Mouse (Mus musculus): Measurements from ENCODE around the gene Ano8. TPM values are rescaled to one million over a fixed set of nuclear protein-coding genes. Genes with fewer than 3 reads are reported as not detected.

Gene Ano8
- total and polyA plus RNA-seq, 3 experiments: 1.1 to 2.1 (median 1.5) TPM

DNA sequence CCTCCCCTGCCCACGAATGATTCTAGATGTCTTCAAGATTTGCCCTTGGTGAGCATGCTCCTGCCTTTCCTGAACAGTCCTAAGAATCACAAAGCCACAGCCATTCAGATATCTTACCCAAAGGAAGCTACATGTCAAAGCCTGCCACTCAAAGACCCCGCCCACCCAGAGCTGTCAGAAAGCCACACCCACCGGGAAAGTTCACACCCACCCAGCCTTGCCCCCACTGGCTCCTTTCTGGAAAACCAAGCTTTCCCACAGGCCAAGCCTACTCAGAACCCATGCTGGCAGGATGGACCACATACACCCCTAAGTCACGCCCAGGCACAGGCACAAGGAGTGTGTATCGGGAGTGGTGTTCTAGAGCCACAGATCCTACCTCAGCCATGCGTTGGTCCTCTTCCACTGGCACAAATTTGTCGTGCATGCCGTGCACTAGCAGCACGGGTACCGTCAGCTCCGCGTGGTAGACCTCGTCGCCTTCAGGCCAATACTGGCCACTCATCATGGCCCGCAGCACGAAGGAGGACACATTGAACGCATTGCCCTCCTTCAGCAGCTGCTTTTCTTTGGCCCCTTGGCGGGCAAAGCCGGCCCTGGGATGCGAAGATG is 28.0 kb downstream of the Ano8 start:
- Histone ChIP-seq H3K4me1 (ENCODE audit: insufficient read depth, low read depth, low read length) (peaks cover 28% of the 10 kb centered on the region), H3K36me3 (replicated peaks) (peaks cover 39% of the 10 kb centered on the region), H3K4me3 (ENCODE audit: low read depth, low read length) (no peak overlapping the region), H3K27me3 (ENCODE audit: insufficient read depth, low read length) (peaks cover 20% of the 10 kb centered on the region), H3K9me3 (replicated peaks) (0 out of 2 replicates have a peak, but pooled peaks cover 2% of the 10 kb centered on the region)
- ATAC-seq (ENCODE audit: extremely low read depth, insufficient number of reproducible peaks, low FRiP score, poor library complexity, severe bottlenecking) (no peak), DNase-seq (ENCODE audit: low spot score) (no peak)
- TF ChIP-seq GATA1 (IDR thresholded peaks at IDR 0.05; ENCODE audit: borderline replicate concordance, low read length): no peak
- no peak for TF ChIP-seq GATA2 (IDR thresholded peaks at IDR 0.05; ENCODE audit: borderline replicate concordance, low read depth, low read length)
- no peak for TF ChIP-seq POLR2AphosphoS5 (IDR thresholded peaks at IDR 0.05; ENCODE audit: insufficient replicate concordance, low read depth, low read length)
- TF ChIP-seq TAL1 (conservative IDR thresholded peaks at IDR 0.05; ENCODE audit: low read depth, low read length): no peak
- TF ChIP-seq CTCF (IDR thresholded peaks at IDR 0.05; ENCODE audit: low read depth, low read length): no peak

DNA sequence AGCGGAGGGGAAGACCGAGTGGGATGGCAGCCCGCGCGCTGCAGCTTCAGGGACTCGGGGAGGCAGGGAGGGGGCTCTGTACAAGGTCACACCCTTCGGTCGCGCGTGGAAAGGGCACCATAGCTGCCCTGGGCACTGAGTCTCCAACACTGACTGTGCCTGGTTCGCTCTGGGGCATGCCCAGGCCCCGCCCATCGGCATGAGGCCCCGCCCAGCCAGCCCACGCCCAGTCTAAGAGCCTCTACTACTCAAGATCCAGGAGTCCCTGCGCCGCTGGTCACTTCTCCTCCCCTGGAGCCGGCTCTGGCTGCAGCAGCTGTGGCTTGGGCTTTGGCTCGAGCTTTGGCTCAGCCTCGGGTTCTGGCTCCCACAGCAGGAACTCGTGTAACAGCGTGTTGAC is 28.9 kb downstream of the Ano8 start:
- H3K4me1 ChIP-seq (ENCODE audit: insufficient read depth, low read depth, low read length): peaks cover 22% of the 10 kb centered on the region
- peaks cover 39% of the 10 kb centered on the region for H3K36me3 ChIP-seq (replicated peaks)
- 0 out of 2 replicates have a peak, but pooled peaks cover 2% of the 10 kb centered on the region for H3K9me3 ChIP-seq (replicated peaks)
- H3K27me3 ChIP-seq (ENCODE audit: insufficient read depth, low read length): peaks cover 28% of the 10 kb centered on the region
- TF ChIP-seq GATA1 (IDR thresholded peaks at IDR 0.05; ENCODE audit: borderline replicate concordance, low read length) (no peak), TAL1 (conservative IDR thresholded peaks at IDR 0.05; ENCODE audit: low read depth, low read length) (no peak), CTCF (IDR thresholded peaks at IDR 0.05; ENCODE audit: low read depth, low read length) (no peak), POLR2AphosphoS5 (IDR thresholded peaks at IDR 0.05; ENCODE audit: insufficient replicate concordance, low read depth, low read length) (no peak), GATA2 (IDR thresholded peaks at IDR 0.05; ENCODE audit: borderline replicate concordance, low read depth, low read length) (no peak)
- no peak overlapping the region; the same call in 1 of the 2 replicates for H3K4me3 ChIP-seq (ENCODE audit: low read depth, low read length)
- ATAC-seq (ENCODE audit: extremely low read depth, insufficient number of reproducible peaks, low FRiP score, poor library complexity, severe bottlenecking) (no peak), DNase-seq (ENCODE audit: low spot score) (peak; percentile 31)

DNA sequence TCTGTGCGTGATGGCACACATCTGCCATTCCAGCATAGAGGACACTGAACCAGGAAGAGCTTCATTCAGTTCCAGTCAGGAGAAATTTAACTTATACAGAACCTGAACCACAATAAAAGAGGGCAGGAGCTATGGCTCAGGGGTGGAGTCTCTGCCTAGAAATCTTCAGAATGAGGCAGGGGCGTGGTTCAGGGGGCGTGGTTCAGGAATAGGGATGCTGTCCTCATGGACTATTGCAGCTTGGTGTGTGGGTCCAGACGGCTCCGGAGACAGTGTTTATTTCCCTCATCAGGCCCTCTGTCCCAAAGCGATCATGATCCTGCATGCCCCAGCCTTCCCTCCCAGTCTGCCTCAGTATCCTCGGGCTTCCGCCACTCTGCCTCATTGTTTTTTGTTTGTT is 31.1 kb downstream of the Ano8 start:
- DNase-seq (ENCODE audit: low spot score) (no peak), ATAC-seq (ENCODE audit: extremely low read depth, insufficient number of reproducible peaks, low FRiP score, poor library complexity, severe bottlenecking) (no peak)
- no peaks in the 10 kb centered on the region for H3K9me3 ChIP-seq (replicated peaks)

DNA sequence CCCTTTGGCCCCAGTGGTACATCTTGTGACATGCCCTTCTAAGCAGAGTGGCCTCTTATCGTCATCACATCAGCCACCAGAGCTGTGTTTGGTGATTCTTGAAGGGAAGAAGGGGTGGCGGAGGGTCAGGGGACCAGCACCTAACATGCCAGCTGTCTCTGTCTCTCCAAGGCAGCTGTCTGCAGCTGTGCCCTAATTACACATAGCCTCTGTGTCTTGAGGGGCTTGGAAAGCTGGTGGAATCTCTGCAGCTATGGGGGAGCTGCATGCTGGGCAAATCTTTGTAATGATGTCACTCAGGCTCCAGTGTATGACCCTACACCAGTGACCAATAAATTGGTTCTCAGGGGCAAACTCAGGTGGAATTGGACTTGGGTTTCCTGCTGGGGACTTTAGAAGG is 33.1 kb downstream of the Ano8 start:
- TF ChIP-seq CTCF (IDR thresholded peaks at IDR 0.05; ENCODE audit: low read depth, low read length) (no peak), TAL1 (conservative IDR thresholded peaks at IDR 0.05; ENCODE audit: low read depth, low read length) (no peak), GATA2 (IDR thresholded peaks at IDR 0.05; ENCODE audit: borderline replicate concordance, low read depth, low read length) (no peak), POLR2AphosphoS5 (IDR thresholded peaks at IDR 0.05; ENCODE audit: insufficient replicate concordance, low read depth, low read length) (no peak), GATA1 (IDR thresholded peaks at IDR 0.05; ENCODE audit: borderline replicate concordance, low read length) (no peak)
- no peaks in the 10 kb centered on the region for H3K9me3 ChIP-seq (replicated peaks)
- DNase-seq (ENCODE audit: low spot score) (no peak), ATAC-seq (ENCODE audit: extremely low read depth, insufficient number of reproducible peaks, low FRiP score, poor library complexity, severe bottlenecking) (no peak)
- peaks cover 9% of the 10 kb centered on the region for H3K36me3 ChIP-seq (replicated peaks)
- H3K27me3 ChIP-seq (ENCODE audit: insufficient read depth, low read length): peaks cover 36% of the 10 kb centered on the region
- no peak overlapping the region for H3K4me3 ChIP-seq (ENCODE audit: low read depth, low read length)
- peaks cover 18% of the 10 kb centered on the region for H3K4me1 ChIP-seq (ENCODE audit: insufficient read depth, low read depth, low read length)

More for the DNA sequence above, 31.1 kb downstream of the Ano8 start:
- Histone ChIP-seq H3K4me3 (ENCODE audit: low read depth, low read length) (no peak overlapping the region), H3K4me1 (ENCODE audit: insufficient read depth, low read depth, low read length) (peaks cover 22% of the 10 kb centered on the region), H3K27me3 (ENCODE audit: insufficient read depth, low read length) (peaks cover 35% of the 10 kb centered on the region), H3K36me3 (replicated peaks) (peaks cover 24% of the 10 kb centered on the region)
- TF ChIP-seq POLR2AphosphoS5 (IDR thresholded peaks at IDR 0.05; ENCODE audit: insufficient replicate concordance, low read depth, low read length) (no peak), TAL1 (conservative IDR thresholded peaks at IDR 0.05; ENCODE audit: low read depth, low read length) (no peak), GATA2 (IDR thresholded peaks at IDR 0.05; ENCODE audit: borderline replicate concordance, low read depth, low read length) (no peak), GATA1 (IDR thresholded peaks at IDR 0.05; ENCODE audit: borderline replicate concordance, low read length) (no peak), CTCF (IDR thresholded peaks at IDR 0.05; ENCODE audit: low read depth, low read length) (no peak)

DNA sequence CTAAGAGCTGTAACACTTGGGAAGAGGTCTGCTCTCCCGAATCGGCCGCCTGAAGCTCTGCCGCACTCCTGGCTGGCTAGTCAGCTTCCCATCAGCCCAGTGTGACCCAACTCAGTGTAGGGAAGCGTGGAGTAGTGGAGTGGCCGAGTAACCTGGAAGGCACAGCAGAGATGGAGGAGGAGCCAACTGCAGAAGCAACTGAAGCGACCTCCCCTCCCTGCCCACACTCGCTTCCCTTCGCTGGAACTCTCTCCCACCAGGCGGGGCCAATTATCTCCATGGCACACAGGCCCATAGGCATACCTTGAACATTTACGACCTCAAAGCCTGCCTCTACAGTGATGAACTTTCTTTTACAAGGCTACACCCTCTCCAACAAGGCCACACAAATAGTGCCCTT is 34.0 kb downstream of the Ano8 start:
- Histone ChIP-seq H3K4me1 (ENCODE audit: insufficient read depth, low read depth, low read length) (peaks cover 9% of the 10 kb centered on the region), H3K36me3 (replicated peaks) (peaks cover 2% of the 10 kb centered on the region), H3K27me3 (ENCODE audit: insufficient read depth, low read length) (peaks cover 41% of the 10 kb centered on the region), H3K9me3 (replicated peaks) (no peaks in the 10 kb centered on the region), H3K4me3 (ENCODE audit: low read depth, low read length) (no peak overlapping the region; the same call in 1 of the 2 replicates)
- ATAC-seq (ENCODE audit: extremely low read depth, insufficient number of reproducible peaks, low FRiP score, poor library complexity, severe bottlenecking): no peak
- no peak for DNase-seq (ENCODE audit: low spot score)
- no peak for TF ChIP-seq CTCF (IDR thresholded peaks at IDR 0.05; ENCODE audit: low read depth, low read length)
- TF ChIP-seq GATA1 (IDR thresholded peaks at IDR 0.05; ENCODE audit: borderline replicate concordance, low read length): no peak
- no peak for TF ChIP-seq GATA2 (IDR thresholded peaks at IDR 0.05; ENCODE audit: borderline replicate concordance, low read depth, low read length)
- no peak for TF ChIP-seq POLR2AphosphoS5 (IDR thresholded peaks at IDR 0.05; ENCODE audit: insufficient replicate concordance, low read depth, low read length)
- no peak for TF ChIP-seq TAL1 (conservative IDR thresholded peaks at IDR 0.05; ENCODE audit: low read depth, low read length)

DNA sequence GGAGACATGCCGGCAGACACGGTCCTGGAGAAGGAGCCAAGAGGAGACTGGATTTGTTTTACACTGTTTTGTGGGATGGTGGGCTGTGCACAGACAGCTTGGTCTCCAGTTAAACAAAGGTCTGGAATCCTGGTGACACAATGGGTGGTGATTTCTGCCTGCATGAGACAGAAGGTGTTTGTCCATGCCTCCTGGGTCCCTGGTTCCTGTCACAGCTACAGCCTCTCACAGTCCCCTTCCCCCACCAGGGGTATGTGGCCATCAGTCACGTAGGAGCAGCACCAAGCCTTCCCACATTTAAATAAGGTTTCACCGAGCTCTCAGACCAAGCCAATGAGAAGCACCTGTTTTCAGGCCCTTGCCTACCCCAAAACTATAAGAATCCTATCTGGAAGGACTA is 34.4 kb downstream of the Ano8 start:
- Histone ChIP-seq H3K36me3 (replicated peaks) (no peaks in the 10 kb centered on the region), H3K27me3 (ENCODE audit: insufficient read depth, low read length) (peaks cover 40% of the 10 kb centered on the region), H3K4me3 (ENCODE audit: low read depth, low read length) (no peak overlapping the region), H3K9me3 (replicated peaks) (no peaks in the 10 kb centered on the region), H3K4me1 (ENCODE audit: insufficient read depth, low read depth, low read length) (peaks cover 7% of the 10 kb centered on the region)
- DNase-seq (ENCODE audit: low spot score) (no peak), ATAC-seq (ENCODE audit: extremely low read depth, insufficient number of reproducible peaks, low FRiP score, poor library complexity, severe bottlenecking) (no peak)
- TF ChIP-seq GATA2 (IDR thresholded peaks at IDR 0.05; ENCODE audit: borderline replicate concordance, low read depth, low read length) (no peak), TAL1 (conservative IDR thresholded peaks at IDR 0.05; ENCODE audit: low read depth, low read length) (no peak), GATA1 (IDR thresholded peaks at IDR 0.05; ENCODE audit: borderline replicate concordance, low read length) (no peak), CTCF (IDR thresholded peaks at IDR 0.05; ENCODE audit: low read depth, low read length) (no peak)

Data from G1E (cell line).